Mouse (Mus musculus) hindbrain, postnatal 0 days (tissue): ENCODE data around the gene Zcchc2. TPM values are rescaled to one million over a fixed set of nuclear protein-coding genes. Genes with fewer than 3 reads are reported as not detected.

ENCODE experiments used
- ATAC-seq: fragments of 200-750 bp; cut with Nextera tagmentation; 2 replicates; pipeline ENCODE4 v1.8.0; 2017; ENCODE audit warnings: mild to moderate bottlenecking, moderate TSS enrichment, moderate library complexity
- DNase-seq: peaks from one replicate; pipeline ENCODE4 v3.0.0-alpha.2; 2015; ENCODE audit warnings: low spot score
- H3K27ac ChIP-seq: fragments of 300-500 bp; sonication (generic); 2 replicates; pipeline ENCODE4 v1.5.1; 2014; ENCODE audit warnings: mild to moderate bottlenecking
- H3K27me3 ChIP-seq: fragments of 300-500 bp; sonication (generic); 2 replicates; pipeline ENCODE4 v1.6.1; 2014; ENCODE audit warnings: low read length, mixed read lengths; ENCODE audit not compliant: insufficient read depth
- H3K36me3 ChIP-seq: fragments of 300-500 bp; sonication (generic); 2 replicates; pipeline ENCODE4 v1.6.1; 2014; ENCODE audit warnings: low read length, mixed read lengths; ENCODE audit not compliant: insufficient read depth
- H3K4me1 ChIP-seq: fragments of 300-500 bp; sonication (generic); 2 replicates; pipeline ENCODE4 v1.6.1; 2014; ENCODE audit warnings: antibody characterized with exemption, low read length, mixed read lengths; ENCODE audit not compliant: insufficient read depth
- H3K4me2 ChIP-seq: fragments of 300-500 bp; sonication (generic); 2 replicates; pipeline ENCODE4 v1.6.1; 2014; ENCODE audit warnings: low read depth, mild to moderate bottlenecking, low read length, moderate library complexity, mixed read lengths
- H3K4me3 ChIP-seq: fragments of 300-500 bp; sonication (generic); 2 replicates; pipeline ENCODE4 v1.5.1; 2014; ENCODE audit warnings: low read length
- H3K9ac ChIP-seq: fragments of 300-500 bp; sonication (generic); replicated peaks from 2 replicates; pipeline ENCODE4 v1.6.1; 2014; ENCODE audit warnings: mild to moderate bottlenecking, low read length, moderate library complexity, mixed read lengths
- H3K9me3 ChIP-seq: fragments of 300-500 bp; sonication (generic); 2 replicates; pipeline ENCODE4 v1.6.1; 2016; ENCODE audit warnings: low read length, mixed read lengths
- CTCF ChIP-seq: IDR thresholded peaks from 2 replicates; pipeline ENCODE4 v1.5.1; 2016; ENCODE audit warnings: antibody characterized with exemption, control low read depth, low read depth
- WGBS: fragments of 180-500 bp; shearing (Covaris S2); extraction: QIAGEN DNeasy Blood & Tissue Kit; methylation state at CpG from one replicate; pipeline ENCODE4 v1.1.7; 2014; 5-methylcytosine and 5-hydroxymethylcytosine counted together
- polyA plus RNA-seq: library from polyadenylated mRNA; unstranded; fragments of >200 nt; fragmentation: Nextera tagmentation; extraction: Ambion mirVana; gene quantifications from 2 replicates; pipeline ENCODE4 v1.2.1, GENCODE M21; 2015
- total RNA-seq: library from RNA; depleted of rRNA; stranded (reverse); fragments of >200 nt; gene quantifications from 2 replicates; pipeline ENCODE4 v1.2.3, GENCODE M21; 2014

Gene Zcchc2
- total and polyA plus RNA-seq, 2 experiments from 2014 or later, result 2.3 to 14.3 TPM

DNA sequence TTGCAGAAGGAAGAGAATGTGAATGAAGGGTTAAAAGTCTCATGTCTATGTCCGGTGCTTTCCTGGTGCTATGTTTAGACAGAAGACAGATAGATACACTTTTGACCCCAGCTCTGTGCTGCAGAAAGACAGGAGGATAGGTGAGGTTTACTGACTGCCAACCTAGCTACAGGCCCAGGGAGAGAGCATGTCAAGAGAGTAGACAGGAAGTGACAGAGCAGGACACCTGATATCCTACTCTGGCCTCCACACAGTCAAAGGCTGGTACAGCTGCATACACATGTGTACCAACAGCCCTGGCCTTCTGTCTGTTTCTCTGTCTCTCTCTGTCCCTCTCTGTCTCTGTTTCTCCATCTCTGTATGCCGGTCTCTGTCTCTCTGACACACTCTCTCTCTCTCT is 16.2 kb upstream of the Zcchc2 start:
- Histone ChIP-seq H3K4me1 (no peaks in the 10 kb centered on the region), H3K27ac (no peak overlapping the region), H3K9ac (no peak overlapping the region), H3K4me3 (no peak overlapping the region), H3K4me2 (no peak overlapping the region), H3K27me3 (no peaks in the 10 kb centered on the region), H3K36me3 (no peaks in the 10 kb centered on the region), H3K9me3 (no peaks in the 10 kb centered on the region)
- TF ChIP-seq CTCF, result no peak
- WGBS, result 77% methylated on average over 2 of the region's 2 CpGs
- DNase-seq, result no peak
- ATAC-seq, result no peak

DNA sequence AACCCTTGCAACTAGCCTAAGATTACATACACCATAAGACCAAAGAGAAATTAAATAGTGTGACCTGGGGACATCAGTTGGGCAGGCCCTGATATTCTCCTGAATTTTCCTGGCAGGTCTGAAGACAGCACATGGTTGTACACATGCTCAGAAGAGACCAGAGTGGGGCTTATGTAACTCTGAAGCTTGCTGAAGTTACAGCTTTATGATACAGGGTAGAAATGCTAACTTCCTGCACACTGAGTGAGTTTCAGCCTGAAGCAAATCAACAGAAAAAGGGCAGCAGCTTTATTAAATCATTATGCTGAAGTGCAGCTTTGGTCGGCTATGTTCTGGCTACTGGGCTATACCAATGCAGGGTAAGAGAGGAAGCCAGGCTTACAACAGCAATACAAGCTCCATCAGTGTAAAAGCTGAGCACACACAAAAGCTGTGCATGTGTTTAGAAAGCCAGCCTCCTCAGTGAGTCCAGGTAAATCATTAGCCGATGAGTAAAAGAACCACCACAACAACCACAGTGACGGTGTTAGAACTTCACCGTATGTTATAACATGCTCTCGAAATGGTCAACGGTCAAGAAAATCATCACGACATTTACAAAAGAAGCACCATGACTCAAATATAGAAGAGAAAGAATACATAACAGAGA is 12.6 kb upstream of the Zcchc2 start:
- DNase-seq (no peak), ATAC-seq (no peak)
- Histone ChIP-seq H3K4me2 (no peak overlapping the region), H3K4me3 (no peak overlapping the region), H3K9me3 (no peaks in the 10 kb centered on the region), H3K4me1 (no peaks in the 10 kb centered on the region), H3K27ac (no peak overlapping the region), H3K9ac (no peak overlapping the region), H3K36me3 (no peaks in the 10 kb centered on the region), H3K27me3 (no peaks in the 10 kb centered on the region)
- TF ChIP-seq CTCF, result no peak
- WGBS, result 80% methylated on average over 7 of the region's 7 CpGs

DNA sequence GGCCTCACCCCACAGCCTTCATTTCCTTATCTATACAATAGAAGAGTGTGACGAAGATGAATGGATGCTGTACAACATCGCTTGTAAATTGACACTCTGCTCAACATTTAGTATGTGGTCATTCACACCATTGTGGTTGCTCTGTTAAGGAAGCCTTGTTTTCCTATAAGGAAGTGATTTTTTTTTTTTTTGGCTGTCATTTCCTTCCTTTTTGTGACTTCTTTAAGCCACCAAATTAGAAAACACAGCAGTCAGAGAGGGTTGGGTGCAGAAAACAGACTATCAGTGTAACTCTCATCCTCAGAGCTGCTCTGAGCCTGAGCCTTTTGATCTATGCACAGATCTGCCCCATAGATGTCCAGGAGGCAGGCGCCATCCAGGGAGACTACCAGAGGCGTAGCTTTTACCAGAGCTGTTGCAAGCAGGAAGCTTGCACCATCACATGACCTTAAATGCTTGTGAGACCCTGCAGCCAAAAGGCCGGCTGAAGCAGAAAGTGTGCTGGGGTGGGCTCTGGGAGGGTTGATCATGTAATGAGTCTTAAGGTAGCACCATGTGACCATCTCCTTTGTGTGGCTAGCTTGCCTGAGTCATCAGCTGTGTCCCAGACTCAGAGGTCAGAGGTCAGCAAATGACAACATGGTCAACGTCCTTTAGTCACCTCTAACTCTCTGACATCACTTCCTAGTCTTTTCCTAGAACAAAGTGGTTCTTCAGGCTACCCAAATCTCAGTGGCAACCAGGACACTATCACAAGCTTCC is 9.2 kb upstream of the Zcchc2 start:
- DNase-seq (no peak), ATAC-seq (no peak)
- Histone ChIP-seq H3K4me3 (no peak overlapping the region), H3K9ac (no peak overlapping the region), H3K36me3 (no peaks in the 10 kb centered on the region), H3K9me3 (no peaks in the 10 kb centered on the region), H3K27me3 (no peaks in the 10 kb centered on the region), H3K27ac (no peak overlapping the region), H3K4me2 (no peak overlapping the region), H3K4me1 (no peaks in the 10 kb centered on the region)
- WGBS, result 62% methylated on average over 6 of the region's 6 CpGs
- TF ChIP-seq CTCF, result no peak

DNA sequence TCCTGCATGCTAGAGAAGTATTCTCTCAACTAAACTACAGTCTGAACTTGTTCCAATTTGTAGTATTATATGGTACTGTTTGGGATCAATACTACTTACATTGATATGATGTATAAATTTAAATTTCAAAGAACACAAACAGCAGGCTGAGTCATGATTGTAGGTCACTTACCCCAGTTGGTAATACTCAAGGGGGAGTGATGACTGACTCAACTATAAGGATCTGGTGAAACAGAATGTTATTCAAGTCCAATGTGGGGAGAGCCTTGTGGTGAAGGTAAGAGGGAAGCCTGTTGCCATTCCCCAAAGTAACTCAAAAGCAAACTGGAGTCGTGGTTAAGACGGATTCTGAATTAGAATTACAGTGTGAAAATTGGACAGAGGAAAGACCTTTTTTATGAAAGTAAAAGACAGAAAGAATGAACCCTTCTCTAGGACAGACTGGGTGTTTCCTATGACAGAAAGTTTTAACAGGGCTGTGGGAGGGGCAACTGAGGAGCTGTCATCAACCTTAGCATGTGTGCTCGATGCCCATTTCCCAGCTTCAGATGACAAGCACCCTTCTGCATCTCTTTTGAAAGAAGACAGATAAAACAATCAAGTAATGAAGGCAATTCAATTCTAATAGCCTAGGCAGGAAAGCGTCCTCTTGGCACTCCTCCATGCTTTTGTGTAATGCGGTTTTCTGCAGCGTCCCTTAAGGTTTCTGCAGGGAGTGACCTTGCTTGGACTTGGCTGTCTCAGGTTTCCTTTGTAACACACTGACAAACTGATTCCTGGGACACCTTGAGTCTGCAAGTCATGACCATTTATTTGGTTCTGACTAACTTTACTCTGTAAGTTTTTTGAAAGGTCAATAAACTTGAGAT is 7.5 kb upstream of the Zcchc2 start:
- H3K9ac ChIP-seq, result no peak overlapping the region
- H3K4me3 ChIP-seq, result no peak overlapping the region
- no peak overlapping the region for H3K4me2 ChIP-seq
- no peak for TF ChIP-seq CTCF
- WGBS, result 62% methylated on average over 6 of the region's 6 CpGs
- no peak overlapping the region for H3K27ac ChIP-seq
- no peaks in the 10 kb centered on the region for H3K36me3 ChIP-seq
- no peaks in the 10 kb centered on the region for H3K9me3 ChIP-seq
- ATAC-seq (no peak), DNase-seq (no peak)
- H3K4me1 ChIP-seq, result no peaks in the 10 kb centered on the region
- H3K27me3 ChIP-seq, result no peaks in the 10 kb centered on the region

DNA sequence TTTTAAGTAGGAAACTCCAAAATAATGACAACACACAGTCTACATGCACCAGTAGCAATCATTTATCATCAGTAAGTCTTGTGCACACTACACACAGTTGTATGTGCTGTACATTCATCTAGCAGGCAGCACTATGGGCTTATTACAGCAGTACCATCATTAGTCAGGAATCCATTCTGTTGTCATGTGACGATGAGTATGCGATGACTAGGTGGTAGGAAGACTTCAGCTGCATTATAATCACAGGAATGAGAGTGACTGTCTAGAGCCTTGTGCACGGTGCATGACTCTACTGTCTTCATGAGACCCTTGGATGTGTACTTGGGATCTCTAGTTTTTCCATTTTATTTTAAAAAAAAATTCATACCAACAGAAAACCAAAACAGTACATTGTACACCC is 6.0 kb upstream of the Zcchc2 start:
- ATAC-seq, result no peak
- no peaks in the 10 kb centered on the region for H3K36me3 ChIP-seq
- H3K4me3 ChIP-seq, result no peak overlapping the region
- H3K9me3 ChIP-seq, result no peaks in the 10 kb centered on the region
- WGBS, result 97% methylated on average over 3 of the region's 3 CpGs
- no peak overlapping the region for H3K9ac ChIP-seq
- no peaks in the 10 kb centered on the region for H3K27me3 ChIP-seq
- H3K4me2 ChIP-seq, result no peak overlapping the region
- TF ChIP-seq CTCF, result no peak
- H3K27ac ChIP-seq, result no peak overlapping the region
- DNase-seq, result no peak
- no peaks in the 10 kb centered on the region for H3K4me1 ChIP-seq

DNA sequence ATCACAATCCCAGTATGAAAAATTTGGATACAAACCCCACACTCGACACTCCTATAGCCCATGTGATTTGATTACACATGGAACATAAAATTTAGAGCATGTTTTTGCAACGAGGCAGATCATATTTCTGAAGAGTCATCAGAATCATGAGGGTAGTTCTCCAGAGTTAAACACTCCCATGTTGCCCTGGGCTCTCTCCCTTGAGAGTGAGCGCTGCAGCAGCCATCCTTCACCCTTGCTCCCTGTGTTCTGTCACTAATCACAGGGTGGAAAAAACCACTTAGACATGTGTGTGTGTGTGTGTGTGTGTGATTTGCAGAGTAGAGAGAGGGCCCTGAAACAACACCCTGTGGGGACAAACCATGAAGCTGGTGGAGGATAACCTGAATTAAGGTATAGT is 2.0 kb upstream of the Zcchc2 start:
- Histone ChIP-seq H3K9me3 (no peaks in the 10 kb centered on the region), H3K4me3 (no peak overlapping the region), H3K4me1 (peaks cover 9% of the 10 kb centered on the region), H3K9ac (no peak overlapping the region), H3K4me2 (no peak overlapping the region), H3K36me3 (no peaks in the 10 kb centered on the region), H3K27ac (no peak overlapping the region), H3K27me3 (no peaks in the 10 kb centered on the region)
- no peak for TF ChIP-seq CTCF
- ATAC-seq (no peak), DNase-seq (no peak)
- WGBS, result 68% methylated on average over 3 of the region's 3 CpGs
